Mouse (Mus musculus) heart, postnatal 0 days (tissue): ENCODE measurements at regions not wholly inside any gene's neighbourhood (a gene's known extent, or its start where the extent isn't known, plus 50 kb on each side); places are given as distances from the start of the nearest gene placed in this dataset.
A peak's percentile ranks its signal among the peaks of the same experiment; 100 is the strongest.

Source experiments
- CTCF ChIP-seq: IDR thresholded peaks from 2 replicates; pipeline ENCODE4 v1.5.1; 2016; ENCODE audit warnings: antibody characterized with exemption, control low read depth, low read depth
- EP300 ChIP-seq: IDR thresholded peaks from 2 replicates; pipeline ENCODE4 v1.6.1; 2016; ENCODE audit warnings: antibody characterized with exemption, low read depth

- TF ChIP-seq CTCF (peak; percentile 53), EP300 (no peak)
Measured at GRCm38 (mm10) chr6:14522742-14523141, 232.3 kb downstream of the Ppp1r3a start.
